Mouse (Mus musculus) ES-E14 (cell line): Measurements from ENCODE around the gene Rpl23. TPM values are rescaled to one million over a fixed set of nuclear protein-coding genes. Genes with fewer than 3 reads are reported as not detected.

Source experiments
- DNase-seq: peaks from one replicate; pipeline ENCODE4 v3.0.0-alpha.2; 2013; ENCODE audit warnings: low read depth, low spot score
- H3K27ac ChIP-seq: 2 replicates; pipeline ENCODE4 v1.5.1; 2012; ENCODE audit warnings: low read depth, mild to moderate bottlenecking, low read length, moderate library complexity, mixed read lengths; ENCODE audit not compliant: poor library complexity, insufficient read depth, severe bottlenecking
- H3K36me3 ChIP-seq: 2 replicates; pipeline ENCODE4 v1.6.1; 2012; ENCODE audit warnings: mild to moderate bottlenecking, low read length, moderate library complexity, mixed read lengths; ENCODE audit not compliant: control insufficient read depth, poor library complexity, insufficient read depth, severe bottlenecking
- H3K4me1 ChIP-seq, 2 experiments: fragments of 150-350 bp in 1 of 2; sonication (generic) in 1 of 2; 2 replicates each; pipeline ENCODE4 v1.6.1; 2012; ENCODE audit warnings: low read length in 2 of 2, mild to moderate bottlenecking in 1 of 2, mixed read lengths in 1 of 2; ENCODE audit not compliant: control insufficient read depth in 2 of 2, insufficient read depth in 2 of 2, poor library complexity in 1 of 2
- H3K4me3 ChIP-seq, 2 experiments: fragments of 150-350 bp in 1 of 2; sonication (generic) in 1 of 2; 2 replicates each; pipeline ENCODE4 v1.5.1; 2012; ENCODE audit warnings: low read length in 2 of 2, low read depth in 1 of 2, mild to moderate bottlenecking in 1 of 2, mixed read lengths in 1 of 2; ENCODE audit not compliant: insufficient read depth in 1 of 2, poor library complexity in 1 of 2, severe bottlenecking in 1 of 2
- H3K9ac ChIP-seq: 2 replicates; pipeline ENCODE4 v1.6.1; 2012; ENCODE audit warnings: low read depth, mild to moderate bottlenecking, low read length, mixed read lengths; ENCODE audit not compliant: poor library complexity, insufficient read depth, severe bottlenecking
- H3K9me3 ChIP-seq: fragments of 150-350 bp; sonication (generic); 2 replicates; pipeline ENCODE4 v1.6.1; 2012; ENCODE audit warnings: low read depth, mild to moderate bottlenecking, low read length; ENCODE audit not compliant: control insufficient read depth, insufficient read depth
- CHD2 ChIP-seq: IDR thresholded peaks from 2 replicates; pipeline ENCODE4 v1.6.1; 2014; ENCODE audit warnings: mild to moderate bottlenecking, low read depth, low read length, inconsistent platforms
- HCFC1 ChIP-seq: IDR thresholded peaks from 2 replicates; pipeline ENCODE4 v1.6.1; 2012; ENCODE audit warnings: low read length, inconsistent platforms, borderline replicate concordance; ENCODE audit not compliant: insufficient read depth
- MAFK ChIP-seq: IDR thresholded peaks from 2 replicates; pipeline ENCODE4 v1.6.1; 2014; ENCODE audit warnings: mild to moderate bottlenecking, low read depth, low read length, inconsistent platforms; ENCODE audit not compliant: insufficient read depth
- ZC3H11A ChIP-seq: IDR thresholded peaks from 2 replicates; pipeline ENCODE4 v1.6.1; 2012; ENCODE audit warnings: low read depth, mild to moderate bottlenecking, inconsistent platforms, low read length, borderline replicate concordance
- ZNF384 ChIP-seq: IDR thresholded peaks from 2 replicates; pipeline ENCODE4 v1.6.1; 2012; ENCODE audit warnings: low read depth, low read length, inconsistent platforms
- in situ Hi-C, 2 experiments: fragments of 600-800 bp; cut with MboI; formaldehyde crosslinking; loops; one replicate each; pipeline ENCODE4 v1.15.1; 2025; ENCODE audit warnings: low sequenced_read_pairs in 2 of 2, inconsistent platforms in 1 of 2; ENCODE audit not compliant: unreplicated experiment in 2 of 2
- total RNA-seq: library from RNA; depleted of rRNA; stranded (reverse); fragments of 300-350 nt; gene quantifications from 2 replicates; pipeline ENCODE4 v1.2.3, GENCODE M21; 2012

Rpl23 gene
- total RNA-seq, 1 experiment, result 1,430 TPM

DNA sequence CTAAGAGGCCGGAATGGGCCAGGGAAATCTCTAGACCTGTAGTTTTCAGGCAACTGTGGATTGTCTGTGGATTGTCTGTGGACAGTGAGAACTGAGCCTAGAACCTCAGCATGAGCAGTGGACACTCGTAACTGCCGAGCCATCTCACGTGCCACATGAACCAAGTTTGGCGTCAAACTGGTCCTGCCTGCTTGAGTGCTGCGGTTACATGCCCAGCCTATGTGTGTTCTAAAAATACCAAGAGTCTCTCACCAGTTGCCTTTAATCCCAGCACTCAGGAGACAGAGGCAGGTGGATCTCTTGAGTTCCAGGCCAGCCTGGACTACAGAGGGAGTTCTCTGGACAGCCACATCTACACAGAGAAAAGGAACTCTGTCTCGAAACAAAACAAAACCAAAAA lies 47.1 kb upstream of the Rpl23 start:
- Histone ChIP-seq H3K9me3 (no peaks in the 10 kb centered on the region), H3K4me1 (peaks cover 6 to 42% of the 10 kb centered on the region in 2 experiments; a peak in 3 of 4 replicates)

DNA sequence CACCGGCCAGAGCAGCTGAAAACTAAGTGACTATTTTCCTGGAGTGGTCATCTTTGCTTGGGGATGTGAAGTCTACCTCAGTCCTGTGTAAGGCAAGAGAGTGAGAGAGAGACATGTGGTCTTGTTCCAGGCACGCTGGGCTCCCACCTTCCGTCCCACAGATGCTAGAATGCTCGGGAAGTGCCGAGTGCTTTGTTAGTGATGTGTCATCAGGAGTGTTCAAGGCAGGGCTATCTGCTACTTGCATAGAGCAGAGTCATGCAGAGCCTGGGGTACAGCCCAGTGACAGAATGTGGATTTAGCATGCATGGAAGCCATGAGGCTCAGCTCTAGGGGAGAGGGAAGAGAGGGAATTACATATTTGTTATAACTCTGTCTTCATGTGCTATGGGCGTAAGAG lies 45.4 kb upstream of the Rpl23 start:
- H3K27ac ChIP-seq, result peak overlapping the region; percentile 50; the same call in 1 of the 2 replicates
- no peak for TF ChIP-seq MAFK
- H3K9ac ChIP-seq, result no peak overlapping the region
- in situ Hi-C loops, result no loop called here
- H3K4me3 ChIP-seq, result no peak overlapping the region
- no peak for DNase-seq
- peaks cover 6 to 41% of the 10 kb centered on the region in 2 experiments; a peak in 3 of 4 replicates for H3K4me1 ChIP-seq
- peaks cover 56% of the 10 kb centered on the region for H3K36me3 ChIP-seq
- H3K9me3 ChIP-seq, result no peaks in the 10 kb centered on the region

More for the DNA sequence above, 47.1 kb upstream of the Rpl23 start:
- no peak for DNase-seq
- no peak overlapping the region for H3K9ac ChIP-seq
- in situ Hi-C loops, result no loop called here
- no peak overlapping the region for H3K4me3 ChIP-seq
- no peak overlapping the region for H3K27ac ChIP-seq
- peaks cover 55% of the 10 kb centered on the region for H3K36me3 ChIP-seq
- TF ChIP-seq ZNF384 (no peak), CHD2 (no peak), HCFC1 (no peak), ZC3H11A (no peak)

DNA sequence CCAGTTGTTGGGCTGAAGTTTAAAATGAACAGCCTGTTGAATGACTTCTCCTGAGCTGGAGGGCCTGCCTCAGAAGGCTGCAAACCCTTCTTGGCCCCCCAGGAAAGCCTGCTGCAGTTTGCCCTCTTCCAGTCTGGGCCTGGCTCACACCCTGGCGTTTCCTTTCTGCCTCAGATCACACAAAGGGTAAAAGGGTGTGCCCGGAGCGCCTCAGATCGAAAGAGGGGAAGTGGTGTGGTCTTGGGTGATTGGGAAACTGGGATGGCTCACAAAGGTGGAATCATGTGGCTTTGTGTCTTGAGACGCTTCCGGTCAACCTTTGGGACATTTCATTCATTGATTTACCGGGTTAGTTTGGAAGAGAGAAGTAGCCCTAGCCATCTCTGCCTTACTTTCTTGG lies 44.2 kb upstream of the Rpl23 start:
- no peaks in the 10 kb centered on the region for H3K9me3 ChIP-seq
- TF ChIP-seq MAFK (no peak), ZC3H11A (no peak), HCFC1 (no peak), CHD2 (no peak), ZNF384 (no peak)
- DNase-seq, result no peak
- in situ Hi-C loops, result no loop called here
- no peak overlapping the region for H3K9ac ChIP-seq
- H3K27ac ChIP-seq, result peak overlapping the region; percentile 50; the same call in 1 of the 2 replicates
- no peak overlapping the region for H3K4me3 ChIP-seq
- H3K4me1 ChIP-seq, result peaks cover 6 to 38% of the 10 kb centered on the region in 2 experiments; a peak in 3 of 4 replicates
- peaks cover 53% of the 10 kb centered on the region for H3K36me3 ChIP-seq

DNA sequence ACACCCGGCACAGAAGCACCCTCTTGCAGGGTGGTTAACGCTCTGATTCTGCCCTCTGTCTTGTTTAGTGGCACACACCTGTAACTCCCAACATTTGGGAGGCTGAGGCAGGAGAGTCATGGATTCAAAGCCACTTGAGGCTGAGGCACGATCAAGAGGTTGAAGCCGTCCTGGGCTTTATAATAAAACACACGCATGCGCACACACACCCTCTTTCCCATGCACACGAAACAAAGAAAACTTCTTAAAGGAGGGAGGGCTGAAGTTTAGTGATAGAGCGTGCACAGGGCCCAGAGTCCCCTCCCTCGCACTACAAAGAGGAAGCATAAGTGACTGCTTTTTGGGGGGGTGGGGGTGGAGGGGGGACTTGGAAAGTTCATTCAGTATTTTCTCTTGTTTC lies 43.7 kb upstream of the Rpl23 start:
- Histone ChIP-seq H3K27ac (peak overlapping the region; percentile 50; the same call in 1 of the 2 replicates), H3K36me3 (peaks cover 52% of the 10 kb centered on the region), H3K9me3 (no peaks in the 10 kb centered on the region), H3K9ac (no peak overlapping the region), H3K4me3 (no peak overlapping the region), H3K4me1 (peaks cover 6 to 36% of the 10 kb centered on the region in 2 experiments; a peak in 3 of 4 replicates)
- DNase-seq, result no peak
- no peak for TF ChIP-seq ZC3H11A
- TF ChIP-seq MAFK, result no peak
- TF ChIP-seq CHD2, result no peak
- TF ChIP-seq ZNF384, result no peak
- in situ Hi-C loops, result no loop called here

DNA sequence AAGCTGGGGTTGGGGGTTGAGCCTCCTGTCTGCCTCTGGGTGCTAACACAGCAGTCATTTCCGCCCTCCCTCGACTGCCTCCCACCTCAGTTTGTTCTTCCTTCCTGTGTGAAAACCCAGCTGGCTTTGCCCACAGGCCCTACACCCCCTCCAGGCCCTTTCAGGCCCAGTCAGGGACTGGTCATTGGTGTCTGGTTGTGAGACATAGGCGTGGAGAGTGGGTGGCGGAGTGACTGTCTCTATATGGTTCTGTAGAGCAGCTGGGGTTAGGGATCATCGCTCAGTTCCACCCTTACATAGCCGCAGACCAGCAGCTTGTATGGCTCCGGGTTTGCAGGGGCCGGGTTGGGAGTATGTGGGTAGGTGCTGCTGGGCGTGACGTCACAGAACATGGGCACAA lies 43.1 kb upstream of the Rpl23 start:
- TF ChIP-seq CHD2 (no peak), ZNF384 (no peak), MAFK (no peak), ZC3H11A (no peak), HCFC1 (no peak)
- no peak overlapping the region for H3K27ac ChIP-seq
- peaks cover 6 to 33% of the 10 kb centered on the region in 2 experiments; a peak in 3 of 4 replicates for H3K4me1 ChIP-seq
- no peak overlapping the region for H3K4me3 ChIP-seq
- no peak for DNase-seq
- no peak overlapping the region for H3K9ac ChIP-seq
- H3K36me3 ChIP-seq, result peaks cover 51% of the 10 kb centered on the region
- H3K9me3 ChIP-seq, result no peaks in the 10 kb centered on the region
- in situ Hi-C loops, result no loop called here
